Mouse (Mus musculus) heart, adult 10 weeks (tissue): Measurements from ENCODE around the gene Ptpn13. TPM values are rescaled to one million over a fixed set of nuclear protein-coding genes. Genes with fewer than 3 reads are reported as not detected.

Experiments
- polyA plus RNA-seq: library from polyadenylated mRNA; stranded (reverse); fragments of 350-450 nt; fragmentation: Illumina TruSeq; extraction: RNeasy Lipid Tissue Mini Kit (QIAGEN cat#74804); gene quantifications from one replicate; pipeline ENCODE4 v1.2.3, GENCODE M21; 2014; ENCODE audit warnings: low read depth, low replicate concordance

Gene Ptpn13
- polyA plus RNA-seq, result 2.6 TPM

GRCm38 (mm10) chr5:103424678-103425319 lies at the start of gene Ptpn13:
Ptpn13 (plus strand) TSS chr5:103425192.

GRCm38 (mm10) chr5:103629111-103629764 lies 204.2 kb downstream of the Ptpn13 start, which contains the start of gene Slc10a6:
Slc10a6 (minus strand) TSS chr5:103629403.

Other genes starting within 250 kb of the Ptpn13 start
- gene Mapk10, start 213.9 kb upstream of the Ptpn13 start, polyA plus RNA-seq, result 15.6 TPM
- 3.1 TPM for gene Slc10a6, start 204.2 kb downstream of the Ptpn13 start, polyA plus RNA-seq
- gene 1700016H13Rik, start 230.8 kb downstream of the Ptpn13 start, polyA plus RNA-seq, result not detected